Mouse (Mus musculus) forelimb bud, embryonic 11.5 days (tissue): Measurements from ENCODE around the gene Dnase1.
"Not testable (repeated sequence)": the region's sequence is repeated elsewhere in the genome, so short reads cannot be mapped to it uniquely, and the experiment has no call there.

Source experiments
- DNase-seq: peaks from one replicate; pipeline ENCODE4 v3.0.0-alpha.2; 2012; ENCODE audit warnings: low read depth, low spot score

Dnase1 gene

DNA sequence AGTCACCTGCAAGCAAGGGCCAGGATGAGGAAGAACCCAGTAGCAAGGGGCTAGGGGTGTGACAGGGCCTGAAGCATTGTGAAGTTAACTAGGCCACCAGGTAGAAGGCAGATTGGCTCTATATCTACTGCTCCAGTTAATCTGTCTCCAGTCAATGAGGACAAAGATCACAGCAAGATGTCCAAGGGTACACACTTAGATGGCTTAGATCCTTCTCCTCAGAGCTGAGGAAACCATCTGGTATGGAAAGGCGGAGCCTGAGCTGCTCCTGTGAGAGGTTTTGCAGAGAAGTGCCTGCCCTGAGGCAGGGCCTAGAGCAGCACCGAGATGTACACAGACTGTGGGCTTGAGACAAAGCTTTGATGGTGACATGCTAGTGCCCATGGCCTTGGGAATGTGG, 7.4 kb downstream of the Dnase1 start:
- DNase-seq = no peak

DNA sequence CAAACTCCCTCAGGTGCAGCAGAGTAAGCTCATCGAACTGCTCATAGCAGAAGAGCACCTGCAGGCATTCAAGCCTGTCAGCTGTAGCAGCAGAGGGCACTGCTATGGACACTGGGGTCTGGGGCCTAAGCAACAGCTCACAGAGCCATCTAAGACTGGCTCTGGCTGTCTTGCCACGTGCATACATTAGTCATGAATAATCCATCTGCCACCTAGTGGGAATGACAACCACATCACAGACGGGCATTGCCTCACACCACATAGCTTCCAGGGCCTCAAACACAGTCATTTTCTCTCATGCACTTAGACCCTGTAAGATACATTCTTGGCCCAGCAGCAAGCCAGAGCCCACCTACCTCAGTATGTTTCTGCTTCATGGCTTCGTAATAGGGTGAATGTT, 8.8 kb downstream of the Dnase1 start:
- DNase-seq = no peak

DNA sequence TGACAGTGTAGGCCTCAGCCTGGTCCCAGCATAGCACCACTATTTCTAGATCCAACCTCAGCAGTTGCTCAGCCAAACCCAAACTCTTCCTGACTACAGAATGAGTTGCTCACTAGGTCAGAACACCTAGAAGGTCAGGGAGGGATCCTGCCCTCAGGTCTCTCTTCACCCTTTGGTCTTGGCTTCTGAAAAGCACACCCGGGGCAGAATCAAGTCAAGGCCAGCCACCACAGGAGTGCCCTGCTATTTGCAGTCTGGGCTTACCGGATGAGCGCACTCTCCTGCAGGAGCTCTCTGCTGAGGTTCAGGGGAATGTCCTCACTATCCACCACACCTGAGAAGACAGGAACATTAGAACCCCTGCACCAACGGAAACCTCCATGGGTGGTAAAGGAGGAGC, 15.9 kb downstream of the Dnase1 start:
- DNase-seq = no peak

DNA sequence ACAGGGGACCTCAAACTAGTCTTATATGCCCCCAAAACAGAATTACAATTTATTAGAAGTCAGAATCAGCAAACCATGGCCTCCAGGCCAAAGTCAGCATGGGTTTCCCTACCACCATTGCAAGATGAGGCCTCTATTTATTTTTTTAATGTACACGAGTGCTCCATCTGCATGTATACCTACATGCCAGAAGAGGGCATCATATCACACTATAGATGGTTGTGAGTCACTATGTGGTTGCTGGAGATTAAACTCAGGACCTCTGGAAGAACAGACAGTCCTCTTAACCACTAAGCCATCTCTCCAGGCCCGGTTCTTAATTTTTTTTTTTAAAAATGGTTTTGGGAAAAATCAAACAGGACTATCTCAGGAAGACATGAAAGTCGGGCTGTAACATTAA, 17.1 kb downstream of the Dnase1 start:
- DNase-seq = no peak

DNA sequence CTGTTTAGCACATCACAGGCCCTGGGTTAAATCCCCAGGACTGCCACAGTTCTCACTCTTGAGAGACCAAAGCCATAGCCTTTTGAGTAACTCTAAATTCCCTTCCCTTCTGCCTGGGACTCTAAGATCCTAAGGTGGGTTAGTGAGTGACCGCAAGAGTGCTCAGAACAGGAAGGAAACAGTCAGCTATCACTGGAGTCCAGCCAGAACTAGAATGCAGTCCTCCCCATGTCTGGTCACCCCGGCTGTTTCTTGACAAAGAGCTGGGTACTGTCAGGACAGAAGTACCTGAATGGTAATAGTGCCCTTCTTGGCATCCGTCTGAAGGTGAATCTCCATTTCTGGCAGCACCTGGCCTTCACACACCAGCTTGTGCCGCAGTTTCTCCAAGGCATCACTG, 28.2 kb downstream of the Dnase1 start:
- DNase-seq = no peak

DNA sequence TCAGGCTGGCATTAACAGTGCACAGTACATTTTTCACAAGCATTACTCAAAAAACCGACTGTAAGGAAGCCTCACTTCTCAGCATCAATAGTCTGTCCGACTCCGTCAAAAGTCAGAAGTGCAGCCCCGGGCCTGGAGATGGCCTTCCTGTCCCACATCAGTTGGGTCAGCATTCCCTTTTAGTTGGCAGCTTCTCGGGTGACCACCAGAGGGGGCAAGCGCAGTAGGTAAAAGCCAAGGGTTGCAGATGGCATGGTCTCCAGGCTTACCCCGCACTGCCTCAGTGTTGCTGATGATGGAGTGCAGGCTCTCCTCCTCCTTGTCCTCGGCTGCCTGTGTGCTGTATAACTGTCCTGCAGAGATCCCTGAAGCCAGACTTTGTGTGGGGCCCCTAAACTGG, 31.8 kb downstream of the Dnase1 start:
- peak; percentile 18 for DNase-seq

DNA sequence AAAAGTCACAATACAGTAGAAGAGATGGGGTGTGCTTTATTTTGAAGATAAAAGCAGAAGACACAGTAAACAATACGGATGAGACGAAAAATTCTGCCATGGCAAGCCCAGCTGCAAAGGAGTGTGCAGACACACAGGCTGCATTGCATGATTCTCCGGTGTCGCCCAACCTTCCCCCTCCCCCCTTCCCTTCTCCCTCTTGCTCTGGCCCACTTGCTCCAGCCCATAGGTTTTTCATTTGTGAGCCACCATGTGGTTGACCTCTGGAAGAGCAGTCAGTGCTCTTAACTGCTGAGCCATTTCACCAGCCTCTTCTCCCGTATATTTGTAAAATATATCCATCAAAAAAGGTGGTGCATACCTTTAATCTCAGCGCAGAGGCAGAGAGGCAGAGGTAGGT, 37.6 kb downstream of the Dnase1 start:
- no peak for DNase-seq

DNA sequence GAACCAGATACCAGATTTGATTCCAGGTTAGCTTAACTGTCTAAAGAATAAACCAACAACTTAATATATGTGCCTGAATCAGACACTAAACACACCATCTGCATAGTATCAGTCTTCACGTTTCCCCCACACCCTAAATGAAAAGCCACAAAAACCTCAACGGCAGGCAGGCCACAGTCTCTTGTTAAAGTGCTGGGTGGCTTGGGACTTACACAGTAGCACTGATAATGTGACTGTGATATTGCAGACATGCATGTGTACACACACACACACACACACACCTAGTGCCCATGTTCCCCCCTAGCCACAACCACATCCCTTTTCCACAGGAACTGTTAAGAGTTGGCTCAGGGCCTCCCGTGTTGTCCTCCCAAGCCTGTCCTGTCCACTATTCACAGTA, 38.1 kb downstream of the Dnase1 start:
- no peak for DNase-seq

DNA sequence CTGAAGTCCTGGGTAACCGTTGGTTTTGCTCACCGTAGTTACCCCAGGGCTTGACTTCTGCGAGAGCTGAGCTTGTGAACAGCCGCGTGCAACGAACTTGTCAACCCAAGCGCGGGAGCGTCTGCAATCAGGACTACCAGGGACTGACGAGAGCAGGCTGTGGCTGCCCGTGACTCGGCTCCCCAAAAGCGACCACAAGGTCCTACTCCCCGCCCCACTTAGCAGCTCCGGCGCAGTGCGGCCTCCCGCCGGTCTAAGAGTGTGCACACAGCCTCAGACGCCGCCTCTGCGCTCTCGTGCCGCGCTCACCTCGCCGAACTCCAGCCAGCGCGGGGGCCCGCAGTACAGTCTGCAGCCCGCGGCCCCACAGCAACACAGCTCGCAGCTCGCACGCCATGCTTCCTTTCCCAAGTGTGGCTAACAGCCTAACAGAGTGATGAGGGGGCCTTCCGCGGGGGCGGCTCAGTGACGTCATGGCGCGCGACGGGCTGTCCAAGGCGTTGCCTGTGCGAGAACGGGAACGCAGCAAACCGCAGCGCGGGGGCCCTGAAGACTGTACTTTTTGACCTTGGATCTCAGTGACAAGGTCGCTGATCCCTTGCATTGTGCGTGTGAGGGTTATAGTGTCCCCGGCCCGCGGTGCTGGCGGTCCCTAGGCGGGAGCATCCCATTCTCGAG, 40.8 kb downstream of the Dnase1 start, which contains the start of gene Trap1:
Trap1 (minus strand) TSS at position 444 of the 678 bp plus-strand sequence.
- DNase-seq = peak; percentile 85

DNA sequence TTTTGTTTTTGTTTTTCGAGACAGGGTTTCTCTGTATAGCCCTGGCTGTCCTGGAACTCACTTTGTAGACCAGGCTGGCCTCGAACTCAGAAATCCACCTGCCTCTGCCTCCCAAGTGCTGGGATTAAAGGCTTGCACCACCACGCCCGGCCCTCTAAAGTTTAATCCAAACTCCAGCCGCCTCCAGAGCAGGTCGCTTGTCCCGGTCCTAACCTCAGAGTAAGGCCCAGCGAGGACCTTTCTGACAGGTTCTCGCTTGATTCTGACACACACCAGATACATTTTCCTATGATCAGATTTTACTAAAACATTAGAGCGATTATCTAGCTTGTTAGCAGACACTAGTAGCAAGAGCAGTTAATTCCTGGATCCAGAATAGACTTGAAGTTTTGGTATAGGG, 41.6 kb downstream of the Dnase1 start:
- DNase-seq = not testable (repeated sequence)

DNA sequence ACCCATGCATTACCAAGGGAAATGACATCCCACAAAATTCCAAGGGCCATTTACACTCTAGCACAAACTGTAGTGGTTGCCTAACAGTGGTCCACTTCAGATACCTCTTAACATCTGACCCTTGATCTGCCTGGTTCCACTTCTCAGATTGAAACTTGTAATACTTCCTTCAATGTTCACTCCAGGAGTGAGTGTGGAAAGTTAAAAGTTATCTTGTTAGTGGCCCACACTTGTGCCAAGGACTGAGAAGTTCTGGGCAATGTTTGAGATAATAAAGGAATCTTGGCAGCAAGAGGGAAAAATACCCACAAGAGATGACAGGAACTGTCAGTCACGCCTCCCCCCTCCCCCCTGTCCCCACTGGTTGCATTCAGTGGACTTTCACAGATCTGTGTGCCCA, 42.9 kb downstream of the Dnase1 start:
- no peak for DNase-seq

DNA sequence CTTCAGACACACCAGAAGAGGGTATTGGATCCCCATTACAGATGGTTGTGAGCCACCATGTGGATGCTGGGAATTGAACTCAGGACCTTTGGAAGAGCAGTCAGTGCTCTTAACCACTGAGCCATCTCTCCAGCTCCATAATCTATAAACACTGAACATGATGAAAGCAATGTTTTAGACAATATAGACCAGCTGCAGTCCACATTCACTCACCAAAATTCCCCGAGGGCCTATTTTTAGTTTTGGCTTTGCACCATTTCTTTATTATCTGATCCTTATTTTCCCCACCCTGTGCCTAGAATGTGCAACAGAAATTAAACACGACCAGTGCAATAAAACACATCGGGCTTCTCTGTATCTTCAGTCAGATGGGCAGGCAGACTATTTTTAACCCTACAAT, 43.7 kb downstream of the Dnase1 start:
- DNase-seq = not testable (repeated sequence)

DNA sequence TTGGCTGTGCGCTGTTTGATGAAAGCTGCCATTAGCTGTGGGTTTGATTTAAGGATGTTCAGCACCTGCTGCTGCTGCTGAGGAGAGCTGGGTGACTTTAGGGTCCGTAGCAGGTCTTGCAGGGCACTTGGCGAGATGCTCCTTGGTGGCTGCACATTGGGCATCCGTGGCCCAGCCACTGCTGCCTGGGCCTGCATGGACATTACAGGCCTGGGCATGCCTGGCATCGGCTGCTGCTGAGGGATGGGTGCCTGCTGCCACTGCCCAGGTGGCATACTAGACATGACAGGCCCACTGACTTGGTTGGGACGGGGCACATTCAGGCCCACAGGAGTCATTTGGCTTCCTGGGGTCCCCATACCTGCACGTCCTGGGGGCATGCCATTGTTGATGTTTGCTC, 48.3 kb downstream of the Dnase1 start:
- no peak for DNase-seq

DNA sequence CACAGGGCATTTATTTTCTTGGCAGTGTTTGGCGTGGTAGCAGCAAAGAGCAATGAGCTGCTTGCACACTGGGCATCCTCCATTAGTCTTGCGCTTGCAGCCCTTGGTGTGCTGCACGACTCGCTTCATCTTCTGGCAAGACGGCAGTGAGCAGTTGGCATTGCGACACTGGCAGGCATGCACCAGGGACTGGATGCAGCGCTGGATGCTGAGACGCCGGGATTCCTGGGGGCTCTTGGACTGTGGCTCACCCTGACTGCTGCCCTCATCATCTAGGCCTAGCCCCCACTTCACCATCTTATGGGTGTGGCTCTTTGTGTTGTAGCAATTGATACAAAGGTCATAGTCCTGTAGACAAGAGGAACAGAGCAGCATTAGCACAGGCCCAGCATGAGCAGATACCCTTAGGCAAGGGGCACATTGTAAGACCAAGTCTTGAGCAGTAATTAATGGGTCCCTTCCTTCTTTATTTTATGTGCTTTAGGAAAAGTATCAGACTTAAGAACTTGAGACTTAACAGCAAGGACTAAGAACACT, 49.2 kb downstream of the Dnase1 start:
- DNase-seq = no peak

DNA sequence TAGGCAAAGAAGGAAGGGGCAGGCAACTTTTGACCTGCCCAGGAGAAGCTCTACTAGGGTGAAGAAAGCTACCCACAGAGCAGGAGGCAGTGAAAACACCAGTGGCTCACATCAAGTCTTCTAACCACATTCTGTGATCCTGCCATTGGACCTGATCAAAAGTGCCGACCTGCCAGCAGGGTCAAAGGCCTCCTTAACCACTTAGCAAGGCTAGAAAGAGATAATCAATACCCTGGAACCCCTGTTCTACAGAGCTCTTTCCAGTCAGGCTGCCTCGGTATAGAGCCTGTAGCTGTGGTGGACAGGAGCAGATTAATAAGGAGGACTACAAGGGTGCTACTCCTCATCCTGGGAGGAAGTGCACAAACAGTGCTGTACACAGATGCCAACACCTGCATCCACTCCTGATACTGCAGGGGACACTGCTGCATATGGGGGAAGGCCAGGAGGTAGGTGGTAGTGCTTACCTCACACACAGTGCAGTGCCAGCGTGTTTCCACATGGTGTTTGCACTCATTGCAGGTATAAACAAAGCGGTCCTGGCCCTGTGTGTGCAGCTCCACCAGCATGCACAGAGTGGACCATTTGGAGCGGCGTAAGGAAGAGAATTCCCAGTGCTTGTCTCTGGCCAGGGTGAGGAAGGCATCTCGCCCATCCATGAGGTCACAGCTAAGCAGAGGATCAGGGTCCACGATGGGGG, 50.6 kb downstream of the Dnase1 start:
- DNase-seq = no peak
